Mouse (Mus musculus) layer of hippocampus, adult 2 months (tissue): ENCODE measurements around the gene Tpp1. TPM values are rescaled to one million over a fixed set of nuclear protein-coding genes. Genes with fewer than 3 reads are reported as not detected.

Experiments used
- DNase-seq, 2 experiments: peaks; one replicate each; pipeline ENCODE4 v3.0.0; 2022; ENCODE audit warnings: low spot score in 2 of 2
- H3K27ac ChIP-seq: fragments of 200-600 bp; 2 replicates; pipeline ENCODE4 v1.8.1; 2022
- H3K4me3 ChIP-seq: fragments of 200-600 bp; 2 replicates; pipeline ENCODE4 v1.8.1; 2022; ENCODE audit warnings: mild to moderate bottlenecking
- CTCF ChIP-seq: fragments of 200-600 bp; conservative IDR thresholded peaks from 2 replicates; pipeline ENCODE4 v1.8.1; 2022; ENCODE audit warnings: antibody characterized with exemption, mild to moderate bottlenecking, moderate library complexity
- total RNA-seq, 2 experiments: library from RNA; stranded (reverse); gene quantifications; 2 replicates each; pipeline ENCODE4 v1.2.3; 2021

The Tpp1 gene
- total RNA-seq, 2 experiments from 2014 or later: 73.2 to 73.4 TPM

- H3K27ac ChIP-seq: no peak overlapping the region
- no peak overlapping the region for H3K4me3 ChIP-seq
- DNase-seq: no peak
- TF ChIP-seq CTCF: no peak
Measured at GRCm38 (mm10) chr7:105734826-105735225, 17.2 kb downstream of the Tpp1 start.

- DNase-seq: no peak
- no peak for TF ChIP-seq CTCF
- H3K27ac ChIP-seq: no peak overlapping the region
- no peak overlapping the region for H3K4me3 ChIP-seq
Measured at GRCm38 (mm10) chr7:105733836-105734235, 18.2 kb downstream of the Tpp1 start.

- H3K4me3 ChIP-seq: no peak overlapping the region
- TF ChIP-seq CTCF: no peak
- H3K27ac ChIP-seq: peak overlapping the region; percentile 87
- DNase-seq: peak in 1 of 2 experiments; percentile 46
Measured at GRCm38 (mm10) chr7:105728701-105729428, 23.2 kb downstream of the Tpp1 start.

DNA sequence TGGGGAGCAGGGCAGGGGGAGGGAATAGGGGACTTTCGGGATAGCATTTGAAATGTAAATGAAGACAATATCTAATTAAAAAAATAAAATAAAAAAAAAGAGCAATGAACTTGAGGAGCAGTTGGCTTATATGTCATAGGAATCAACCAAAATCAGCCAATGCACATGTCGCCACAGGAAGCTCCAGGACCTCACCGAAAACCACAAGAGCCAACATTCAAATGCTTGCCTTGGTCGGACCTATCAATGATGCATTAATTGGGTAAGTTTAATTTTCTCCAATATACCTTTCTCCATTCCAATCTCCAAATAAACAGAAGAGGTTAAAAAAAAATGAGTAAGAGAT lies 25.1 kb downstream of the Tpp1 start:
- no peak for TF ChIP-seq CTCF
- no peak for DNase-seq
- no peak overlapping the region for H3K4me3 ChIP-seq
- H3K27ac ChIP-seq: peak overlapping the region; percentile 63

GRCm38 (mm10) chr7:105726144-105726979 lies 25.7 kb downstream of the Tpp1 start:
- Histone ChIP-seq H3K4me3 (no peak overlapping the region), H3K27ac (peak overlapping the region; percentile 63)
- DNase-seq: peak; percentile 70 to 71
- TF ChIP-seq CTCF: peak; percentile 94

- no peak for TF ChIP-seq CTCF
- no peak for DNase-seq
- no peak overlapping the region for H3K4me3 ChIP-seq
- H3K27ac ChIP-seq: no peak overlapping the region
Measured at GRCm38 (mm10) chr7:105721916-105722315, 30.1 kb downstream of the Tpp1 start.

DNA sequence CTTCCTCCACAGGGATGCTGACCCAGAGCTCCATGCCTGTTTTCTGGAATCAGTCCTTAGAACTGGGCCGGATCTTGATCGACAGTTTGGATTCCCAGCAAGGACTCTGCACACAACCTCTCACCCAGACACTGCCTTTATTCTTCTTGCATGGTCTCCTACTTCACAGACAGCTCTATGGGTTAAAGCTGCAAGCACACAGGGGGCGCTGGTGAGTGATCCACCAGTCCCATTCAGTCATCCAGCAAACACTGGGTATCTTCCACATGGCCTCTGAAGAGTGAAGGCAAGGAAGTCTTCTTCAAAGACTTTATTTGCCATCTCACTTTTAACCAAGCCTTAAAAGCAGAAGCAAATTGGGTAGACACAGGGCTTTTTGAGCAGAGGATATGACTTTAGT lies 36.7 kb downstream of the Tpp1 start:
- TF ChIP-seq CTCF: peak; percentile 56
- Histone ChIP-seq H3K4me3 (no peak overlapping the region), H3K27ac (no peak overlapping the region)
- DNase-seq: no peak

- no peak overlapping the region for H3K27ac ChIP-seq
- TF ChIP-seq CTCF: no peak
- no peak for DNase-seq
Measured at GRCm38 (mm10) chr7:105708733-105709132, 43.3 kb downstream of the Tpp1 start.

GRCm38 (mm10) chr7:105703816-105704215 lies 48.2 kb downstream of the Tpp1 start:
- H3K27ac ChIP-seq: no peak overlapping the region
- no peak for TF ChIP-seq CTCF
- no peak overlapping the region for H3K4me3 ChIP-seq
- no peak for DNase-seq

More at GRCm38 (mm10) chr7:105708733-105709132, 43.3 kb downstream of the Tpp1 start:
- no peak overlapping the region for H3K4me3 ChIP-seq

DNA sequence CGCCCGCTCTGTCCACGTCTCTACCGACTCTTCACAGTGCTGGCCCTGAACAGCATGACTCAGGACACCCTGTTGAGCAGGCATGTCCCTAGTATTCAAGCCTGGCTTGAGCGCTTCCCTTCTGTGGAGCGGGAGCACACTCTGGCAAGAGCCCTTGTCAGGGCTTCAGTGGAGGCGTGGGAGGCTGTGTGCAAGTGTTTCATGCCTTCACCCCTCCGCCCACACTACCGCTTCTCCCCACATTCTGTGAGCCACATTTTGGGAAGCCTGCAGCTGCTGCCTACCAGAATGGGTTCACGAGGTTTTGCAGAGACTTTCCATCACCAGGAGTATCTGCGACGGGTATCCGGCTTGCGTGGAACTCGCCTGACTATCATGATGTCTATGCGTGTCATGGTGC lies 48.9 kb downstream of the Tpp1 start:
- no peak for TF ChIP-seq CTCF
- Histone ChIP-seq H3K4me3 (no peak overlapping the region), H3K27ac (no peak overlapping the region)
- peak; percentile 22 to 61 for DNase-seq

Other genes with a start within 250 kb of the Tpp1 start
- 10 to 100 TPM; 82.7 to 86.2 TPM for gene Smpd1, start 197.9 kb downstream of the Tpp1 start, total RNA-seq
- 100 to 1,000 TPM; 360 to 370 TPM for gene Apbb1, start 170.6 kb downstream of the Tpp1 start, total RNA-seq
- under 1 TPM in 1 of 2 experiments, not detected in 1; 0.23 TPM for gene Hpx, start 152.1 kb downstream of the Tpp1 start, total RNA-seq
- 100 to 1,000 TPM; 140 to 142 TPM for gene Trim3, start 118.7 kb downstream of the Tpp1 start, total RNA-seq
- 10 to 100 TPM; 67.4 to 73.7 TPM for gene Timm10b, start 112.2 kb downstream of the Tpp1 start, total RNA-seq
- gene Arfip2, start 111.8 kb downstream of the Tpp1 start, total RNA-seq: 100 to 1,000 TPM in 1 of 2 experiments, 10 to 100 TPM in 1; 98.9 to 105 TPM
- 10 to 100 TPM in 1 of 2 experiments, 1 to 10 TPM in 1; 6.9 to 12.7 TPM for gene Gm45799, start 111.7 kb downstream of the Tpp1 start, total RNA-seq
- 1 to 10 TPM; 6.9 to 8.5 TPM for gene Dnhd1, start 101.4 kb downstream of the Tpp1 start, total RNA-seq
- gene Ilk, start 15.6 kb downstream of the Tpp1 start, total RNA-seq: 10 to 100 TPM; 79.7 to 83.2 TPM
- gene Rrp8, start 14.8 kb downstream of the Tpp1 start, total RNA-seq: 10 to 100 TPM in 1 of 2 experiments, 1 to 10 TPM in 1; 8.9 to 14.3 TPM
- gene Taf10, start 7.9 kb downstream of the Tpp1 start, total RNA-seq: 100 to 1,000 TPM; 112 to 120 TPM
- 10 to 100 TPM; 14.1 to 15.1 TPM for gene Dchs1, start 35.4 kb upstream of the Tpp1 start, total RNA-seq
- 100 to 1,000 TPM; 104 to 108 TPM for gene Mrpl17, start 58.9 kb upstream of the Tpp1 start, total RNA-seq
- gene Gm4070, start 201.7 kb upstream of the Tpp1 start, total RNA-seq: 1 to 10 TPM in 1 of 2 experiments, under 1 TPM in 1; 0.90 to 1.3 TPM